Mouse (Mus musculus) layer of hippocampus, postnatal 36 days (tissue): ENCODE measurements around the gene Caps2. TPM values are rescaled to one million over a fixed set of nuclear protein-coding genes. Genes with fewer than 3 reads are reported as not detected.

Experiments used
- total RNA-seq, 2 experiments: library from RNA; stranded (reverse); gene quantifications; 2 replicates each; pipeline ENCODE4 v1.2.3; 2021

Caps2 gene
- total RNA-seq, 2 experiments from 2014 or later: 0.43 TPM; not detected in 1

Other genes starting within 250 kb of the Caps2 start
- 10 to 100 TPM; 40.2 to 40.6 TPM for gene Krr1, start 191.0 kb upstream of the Caps2 start, total RNA-seq
- 1 to 10 TPM; 1.4 to 1.9 TPM for gene Glipr1, start 161.0 kb upstream of the Caps2 start, total RNA-seq
- gene Glipr1l1, start 103.4 kb upstream of the Caps2 start, total RNA-seq: not detected
- gene Glipr1l2, start 80.3 kb upstream of the Caps2 start, total RNA-seq: not detected
- gene Glipr1l3, start 3.3 kb upstream of the Caps2 start, total RNA-seq: not detected
- 10 to 100 TPM; 77.0 to 89.5 TPM for gene Kcnc2, start 107.5 kb downstream of the Caps2 start, total RNA-seq